Mouse (Mus musculus) lung, postnatal 0 days (tissue): ENCODE measurements at regions not wholly inside any gene's neighbourhood (a gene's known extent, or its start where the extent isn't known, plus 50 kb on each side); places are given as distances from the start of the nearest gene placed in this dataset.

Experiments
- ATAC-seq: fragments of 200-750 bp; cut with Nextera tagmentation; 2 replicates; pipeline ENCODE4 v1.8.0; 2017; ENCODE audit warnings: moderate library complexity
- DNase-seq: peaks from one replicate; pipeline ENCODE4 v3.0.0-alpha.2; 2016; ENCODE audit warnings: low spot score
- H3K27ac ChIP-seq: fragments of 300-500 bp; sonication (generic); 2 replicates; pipeline ENCODE4 v1.5.1; 2014; ENCODE audit warnings: antibody characterized with exemption, mild to moderate bottlenecking, low read length, mixed read lengths
- H3K27me3 ChIP-seq: fragments of 300-500 bp; sonication (generic); replicated peaks from 2 replicates; pipeline ENCODE4 v1.6.1; 2014; ENCODE audit warnings: low read length, mixed read lengths; ENCODE audit not compliant: insufficient read depth
- H3K36me3 ChIP-seq: fragments of 300-500 bp; sonication (generic); 2 replicates; pipeline ENCODE4 v1.6.1; 2014; ENCODE audit warnings: low read length, mixed read lengths; ENCODE audit not compliant: insufficient read depth
- H3K4me1 ChIP-seq: fragments of 300-500 bp; sonication (generic); 2 replicates; pipeline ENCODE4 v1.6.1; 2014; ENCODE audit warnings: antibody characterized with exemption, low read depth, low read length, mixed read lengths; ENCODE audit not compliant: insufficient read depth
- H3K4me2 ChIP-seq: fragments of 300-500 bp; sonication (generic); replicated peaks from 2 replicates; pipeline ENCODE4 v1.6.1; 2014; ENCODE audit warnings: low read depth, mild to moderate bottlenecking, low read length, moderate library complexity, mixed read lengths
- H3K4me3 ChIP-seq: fragments of 300-500 bp; sonication (generic); 2 replicates; pipeline ENCODE4 v1.5.1; 2014; ENCODE audit warnings: low read depth, low read length
- H3K9ac ChIP-seq: fragments of 300-500 bp; sonication (generic); replicated peaks from 2 replicates; pipeline ENCODE4 v1.6.1; 2014; ENCODE audit warnings: low read depth, mild to moderate bottlenecking
- H3K9me3 ChIP-seq: fragments of 300-500 bp; sonication (generic); 2 replicates; pipeline ENCODE4 v1.6.1; 2016; ENCODE audit warnings: low read length, mixed read lengths
- CTCF ChIP-seq: IDR thresholded peaks from 2 replicates; pipeline ENCODE4 v1.5.1; 2016; ENCODE audit warnings: antibody characterized with exemption, mild to moderate bottlenecking
- EP300 ChIP-seq: IDR thresholded peaks from 2 replicates; pipeline ENCODE4 v1.6.1; 2016; ENCODE audit warnings: antibody characterized with exemption, mild to moderate bottlenecking, control low read depth
- WGBS: fragments of 180-500 bp; shearing (Covaris S2); extraction: QIAGEN DNeasy Blood & Tissue Kit; methylation state at CpG from one replicate; pipeline ENCODE4 v1.1.7; 2014; 5-methylcytosine and 5-hydroxymethylcytosine counted together

DNA sequence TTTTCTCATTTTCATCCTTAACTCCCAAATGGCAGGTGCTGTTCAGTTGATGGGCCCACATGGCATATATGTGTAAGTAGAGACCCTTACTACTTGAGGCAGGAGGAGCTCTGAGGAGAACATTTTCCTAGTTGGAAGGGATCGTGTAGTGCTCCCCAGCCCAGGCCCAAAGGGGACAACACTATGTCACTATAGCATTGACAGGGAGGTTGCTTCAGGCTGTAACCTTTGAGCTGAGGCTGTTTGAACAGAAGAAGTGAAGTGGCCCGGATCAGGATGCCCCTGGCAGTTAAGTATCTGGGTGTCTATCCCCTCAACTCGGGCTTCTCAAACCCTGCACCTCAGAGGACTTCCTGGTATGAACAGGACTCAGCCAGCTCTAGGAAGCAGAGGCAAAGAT lies 79.5 kb upstream of the Msx1 start:
- no peak overlapping the region for H3K4me2 ChIP-seq
- no peaks in the 10 kb centered on the region for H3K9me3 ChIP-seq
- no peaks in the 10 kb centered on the region for H3K4me1 ChIP-seq
- WGBS = 55% methylated on average over 3 of the region's 3 CpGs
- H3K4me3 ChIP-seq = no peak overlapping the region
- no peak overlapping the region for H3K27ac ChIP-seq
- H3K27me3 ChIP-seq = peaks cover 3% of the 10 kb centered on the region; the same call in 1 of the 2 replicates
- TF ChIP-seq EP300 = no peak
- TF ChIP-seq CTCF = no peak
- no peaks in the 10 kb centered on the region for H3K36me3 ChIP-seq
- ATAC-seq = no peak
- no peak overlapping the region for H3K9ac ChIP-seq
- no peak for DNase-seq

- H3K4me2 ChIP-seq = no peak overlapping the region
- DNase-seq (no peak), ATAC-seq (no peak)
- no peaks in the 10 kb centered on the region for H3K9me3 ChIP-seq
- no peak overlapping the region for H3K27ac ChIP-seq
- peaks cover 3% of the 10 kb centered on the region; the same call in 1 of the 2 replicates for H3K27me3 ChIP-seq
- no peak for TF ChIP-seq CTCF
- TF ChIP-seq EP300 = no peak
- no peak overlapping the region for H3K9ac ChIP-seq
- no peak overlapping the region for H3K4me3 ChIP-seq
- H3K36me3 ChIP-seq = no peaks in the 10 kb centered on the region
- WGBS = 79% methylated on average over 2 of the region's 2 CpGs
- H3K4me1 ChIP-seq = no peaks in the 10 kb centered on the region
These were observed 78.4 kb upstream of the Msx1 start for GRCm38 (mm10) chr5:37902741-37903140.

DNA sequence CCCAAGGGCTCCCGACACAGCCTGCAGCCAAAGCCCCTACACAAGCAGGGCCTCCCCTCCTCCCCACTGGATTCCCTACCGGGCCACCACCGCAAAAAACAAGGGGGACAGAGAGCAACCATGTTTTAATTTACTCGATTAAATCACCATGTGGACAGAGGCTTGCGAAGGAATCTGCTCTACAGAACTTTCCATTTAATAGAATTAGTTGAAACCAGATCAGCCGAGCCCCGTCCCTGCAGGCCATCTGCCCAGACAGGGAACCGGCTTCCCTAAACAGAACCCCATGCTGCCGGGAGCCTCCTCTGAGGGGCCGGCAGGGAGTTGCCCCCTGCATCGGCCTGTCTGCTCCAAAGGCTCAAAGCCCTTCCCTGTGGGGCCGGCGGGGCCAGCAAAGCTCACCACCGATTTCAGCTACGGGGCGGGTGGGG lies 77.5 kb upstream of the Msx1 start:
- peaks cover 3% of the 10 kb centered on the region; the same call in 1 of the 2 replicates for H3K27me3 ChIP-seq
- H3K36me3 ChIP-seq = no peaks in the 10 kb centered on the region
- H3K4me3 ChIP-seq = no peak overlapping the region
- H3K4me2 ChIP-seq = no peak overlapping the region
- H3K9me3 ChIP-seq = no peaks in the 10 kb centered on the region
- TF ChIP-seq CTCF = no peak
- TF ChIP-seq EP300 = no peak
- ATAC-seq (no peak), DNase-seq (no peak)
- no peak overlapping the region for H3K9ac ChIP-seq
- WGBS = 1% methylated on average over 16 of the region's 16 CpGs
- H3K4me1 ChIP-seq = no peaks in the 10 kb centered on the region
- no peak overlapping the region for H3K27ac ChIP-seq

DNA sequence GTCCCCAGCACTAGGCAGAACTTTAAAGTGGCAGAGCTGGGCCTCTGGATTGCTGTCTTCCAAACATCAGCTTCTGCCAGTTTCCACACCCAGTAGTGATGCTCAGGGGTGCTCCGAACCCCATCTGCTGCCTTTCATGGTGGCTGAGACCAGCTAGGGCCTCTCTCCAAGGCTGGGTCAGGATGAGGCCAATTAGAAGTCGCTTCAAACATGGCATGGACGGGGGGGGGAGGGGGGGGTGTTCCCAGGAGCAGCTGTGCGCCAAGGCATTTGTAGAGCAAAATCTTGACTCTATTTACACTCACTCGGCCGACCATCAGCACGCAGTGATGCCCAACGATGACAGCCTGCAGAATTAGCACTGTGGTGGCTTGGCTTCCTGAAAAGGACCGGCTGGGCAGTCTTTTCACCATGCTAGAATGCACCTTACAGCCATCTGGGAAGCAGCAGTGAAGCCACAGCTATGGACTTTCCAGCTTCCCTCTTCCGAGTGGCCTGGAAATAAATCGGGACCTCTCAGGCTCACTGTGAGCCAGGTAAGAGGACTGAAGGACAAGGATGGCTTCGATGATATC lies 73.7 kb upstream of the Msx1 start:
- no peak overlapping the region for H3K4me2 ChIP-seq
- 54% methylated on average over 12 of the region's 12 CpGs for WGBS
- H3K9me3 ChIP-seq = no peaks in the 10 kb centered on the region
- H3K9ac ChIP-seq = no peak overlapping the region
- H3K4me3 ChIP-seq = no peak overlapping the region
- H3K36me3 ChIP-seq = no peaks in the 10 kb centered on the region
- DNase-seq = no peak
- peaks cover 3% of the 10 kb centered on the region; the same call in 1 of the 2 replicates for H3K4me1 ChIP-seq
- no peak for ATAC-seq
- H3K27ac ChIP-seq = no peak overlapping the region
- no peak for TF ChIP-seq CTCF
- TF ChIP-seq EP300 = no peak
- H3K27me3 ChIP-seq = peaks cover 12% of the 10 kb centered on the region

DNA sequence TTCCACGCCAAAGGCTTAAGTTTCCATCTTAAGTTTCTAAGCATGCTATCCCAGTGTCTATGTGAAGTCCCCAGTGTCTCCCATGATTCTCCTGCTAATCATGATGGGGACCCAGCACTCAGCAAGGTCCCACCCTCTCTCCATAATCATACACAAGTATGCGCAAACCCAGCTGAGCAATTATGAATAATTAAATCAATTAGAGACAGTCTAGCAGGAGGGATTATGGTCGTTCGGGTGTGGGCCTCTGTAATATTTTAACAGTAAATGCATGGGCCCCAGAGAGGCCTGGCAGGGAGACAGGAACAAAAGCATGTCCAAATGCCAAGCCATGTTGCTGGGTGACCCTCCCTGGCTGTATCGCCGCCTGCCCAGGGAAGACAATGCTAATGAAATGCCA lies 73.1 kb upstream of the Msx1 start:
- WGBS = 77% methylated on average over 6 of the region's 6 CpGs
- DNase-seq (no peak), ATAC-seq (no peak)
- Histone ChIP-seq H3K27me3 (peaks cover 12% of the 10 kb centered on the region), H3K9ac (no peak overlapping the region), H3K27ac (no peak overlapping the region), H3K4me2 (no peak overlapping the region), H3K9me3 (no peaks in the 10 kb centered on the region), H3K4me3 (no peak overlapping the region), H3K4me1 (peaks cover 3% of the 10 kb centered on the region; the same call in 1 of the 2 replicates), H3K36me3 (no peaks in the 10 kb centered on the region)
- no peak for TF ChIP-seq CTCF
- TF ChIP-seq EP300 = no peak

- peaks cover 12% of the 10 kb centered on the region for H3K27me3 ChIP-seq
- H3K4me3 ChIP-seq = no peak overlapping the region
- H3K9me3 ChIP-seq = no peaks in the 10 kb centered on the region
- H3K4me2 ChIP-seq = no peak overlapping the region
- no peaks in the 10 kb centered on the region for H3K36me3 ChIP-seq
- H3K27ac ChIP-seq = no peak overlapping the region
- ATAC-seq (no peak), DNase-seq (no peak)
- peak; percentile 35 for TF ChIP-seq CTCF
- no peak for TF ChIP-seq EP300
- H3K4me1 ChIP-seq = peaks cover 3% of the 10 kb centered on the region; the same call in 1 of the 2 replicates
- WGBS = 7% methylated on average over 19 of the region's 19 CpGs
- no peak overlapping the region for H3K9ac ChIP-seq
These were observed 71.3 kb upstream of the Msx1 start for GRCm38 (mm10) chr5:37895441-37896336.
